Mouse (Mus musculus): Measurements from ENCODE around the gene Hopx.
"Not testable (repeated sequence)": the region's sequence is repeated elsewhere in the genome, so short reads cannot be mapped to it uniquely, and the experiment has no call there.

The Hopx gene

GRCm38 (mm10) chr5:77102522-77103365 is 12.2 kb downstream of the Hopx start:
- DNase-seq (ENCODE audit: extremely low read depth, low read depth, low spot score): no peak

GRCm38 (mm10) chr5:77100691-77101090 is 14.2 kb downstream of the Hopx start:
- DNase-seq (ENCODE audit: extremely low read depth, low read depth, low spot score): no peak

- DNase-seq (ENCODE audit: extremely low read depth, low read depth, low spot score): no peak
These were observed 14.9 kb downstream of the Hopx start for GRCm38 (mm10) chr5:77099997-77100380.

- no peak for DNase-seq (ENCODE audit: extremely low read depth, low read depth, low spot score)
These were observed 15.5 kb downstream of the Hopx start for GRCm38 (mm10) chr5:77099317-77099996.

GRCm38 (mm10) chr5:77098874-77099273 is 16.0 kb downstream of the Hopx start:
- DNase-seq (ENCODE audit: extremely low read depth, low read depth, low spot score): no peak

DNA sequence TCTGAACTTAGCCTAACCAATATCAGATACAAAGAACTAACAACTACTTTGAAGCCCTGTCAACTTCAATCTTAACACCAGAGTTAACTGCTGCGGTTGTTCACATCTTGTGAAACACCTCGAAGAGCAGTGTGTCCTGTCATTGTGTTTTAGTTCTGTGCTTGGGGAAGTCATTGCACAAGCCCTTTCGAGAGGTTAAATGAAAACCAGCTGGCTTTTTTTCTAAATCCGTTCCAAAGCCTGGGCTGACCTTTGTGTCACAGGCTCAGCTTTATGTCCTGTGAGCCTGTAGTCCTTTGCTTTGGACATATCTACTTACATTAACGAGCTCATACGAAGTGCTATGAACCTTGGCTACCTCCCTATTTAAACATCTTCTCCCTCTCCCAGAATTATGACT is 17.2 kb downstream of the Hopx start:
- DNase-seq (ENCODE audit: extremely low read depth, low read depth, low spot score): no peak

DNA sequence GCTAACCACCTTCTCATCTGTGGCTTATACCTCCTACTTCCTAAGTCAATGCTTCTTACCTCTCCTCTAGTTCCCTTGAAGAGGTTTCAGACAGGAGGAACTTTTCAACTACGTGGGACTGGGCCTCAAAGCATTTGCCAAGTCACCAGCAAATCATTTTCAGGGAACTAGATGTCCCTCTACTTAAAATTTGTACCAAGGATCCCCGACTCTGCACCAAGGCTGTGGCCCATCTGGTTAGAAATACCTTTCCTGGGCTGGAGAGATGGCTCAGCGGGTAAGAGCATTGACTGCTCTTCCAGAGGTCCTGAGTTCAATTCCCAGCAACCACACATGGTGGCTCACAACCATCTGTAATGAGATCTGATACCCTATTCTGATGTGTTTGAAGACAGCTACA is 18.7 kb downstream of the Hopx start:
- not testable (repeated sequence) for DNase-seq (ENCODE audit: extremely low read depth, low read depth, low spot score)

DNA sequence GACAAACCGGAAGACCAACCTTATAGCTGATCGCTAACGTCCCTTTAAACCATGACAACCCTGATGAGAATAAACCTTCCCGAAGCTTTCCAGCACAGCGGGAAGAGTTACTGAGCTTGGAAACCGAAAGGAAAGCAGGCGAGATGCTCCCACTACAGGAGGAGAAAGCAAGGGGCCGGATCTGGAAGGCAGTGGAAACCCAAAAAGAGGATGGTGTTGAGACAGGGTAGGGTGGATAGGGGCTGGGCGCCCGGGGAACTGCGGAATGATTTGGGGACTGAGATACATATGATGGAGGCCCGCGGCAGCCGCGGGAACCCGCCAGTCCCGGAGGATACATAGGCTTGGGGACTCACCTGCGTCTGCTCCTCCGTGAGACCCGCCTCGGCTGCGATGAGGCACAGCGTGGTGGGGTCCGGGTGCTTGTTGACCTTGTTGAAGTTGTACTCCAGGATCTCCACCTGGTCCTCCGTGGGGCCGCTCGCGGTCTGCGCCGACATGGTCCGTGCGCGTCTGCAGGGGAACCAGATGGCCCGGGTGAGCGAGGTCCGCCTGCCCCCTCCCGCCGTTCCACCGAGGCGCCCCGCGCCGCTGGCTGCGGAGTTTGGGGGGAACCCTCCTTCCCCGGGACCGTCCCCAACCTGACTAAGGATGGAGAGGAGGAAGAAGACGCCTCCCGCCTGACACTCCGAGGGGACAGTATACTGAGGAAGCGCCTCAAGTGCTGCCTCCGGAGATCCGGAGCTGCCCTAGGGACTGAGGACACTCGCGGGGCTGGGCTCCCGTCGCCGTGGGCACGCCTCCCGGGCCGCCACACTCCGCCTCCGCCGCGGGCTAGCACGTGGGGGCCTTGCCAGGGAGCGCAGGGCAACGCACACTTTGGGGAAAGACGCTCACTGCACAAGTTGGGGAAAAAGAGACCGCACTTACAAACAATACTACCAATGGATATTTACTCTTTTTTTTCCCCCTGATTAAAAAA is 20.1 kb downstream of the Hopx start:
- no peak for DNase-seq (ENCODE audit: extremely low read depth, low read depth, low spot score)

- DNase-seq (ENCODE audit: extremely low read depth, low read depth, low spot score): no peak
These were observed 21.0 kb downstream of the Hopx start for GRCm38 (mm10) chr5:77093961-77094360.

DNA sequence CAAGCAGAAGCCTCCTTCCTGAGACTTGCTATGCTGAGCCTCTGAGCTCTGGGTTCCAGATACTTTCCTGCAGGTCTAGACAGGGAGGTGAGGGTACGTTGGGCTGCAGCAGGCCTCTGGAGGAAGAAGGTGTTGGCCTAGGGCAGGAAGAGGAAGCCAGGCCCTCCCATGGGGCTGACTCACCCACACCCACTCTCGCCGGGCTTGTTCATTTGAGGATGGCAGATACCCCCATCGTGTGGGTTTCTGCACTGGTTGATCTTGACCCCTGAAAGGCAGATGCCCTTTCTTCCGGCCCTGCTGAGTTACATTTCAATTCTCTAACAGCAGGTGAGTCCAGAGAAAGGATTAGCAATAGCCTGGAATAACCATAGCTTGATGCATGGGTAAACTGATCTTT is 22.4 kb downstream of the Hopx start:
- no peak for DNase-seq (ENCODE audit: extremely low read depth, low read depth, low spot score)

DNA sequence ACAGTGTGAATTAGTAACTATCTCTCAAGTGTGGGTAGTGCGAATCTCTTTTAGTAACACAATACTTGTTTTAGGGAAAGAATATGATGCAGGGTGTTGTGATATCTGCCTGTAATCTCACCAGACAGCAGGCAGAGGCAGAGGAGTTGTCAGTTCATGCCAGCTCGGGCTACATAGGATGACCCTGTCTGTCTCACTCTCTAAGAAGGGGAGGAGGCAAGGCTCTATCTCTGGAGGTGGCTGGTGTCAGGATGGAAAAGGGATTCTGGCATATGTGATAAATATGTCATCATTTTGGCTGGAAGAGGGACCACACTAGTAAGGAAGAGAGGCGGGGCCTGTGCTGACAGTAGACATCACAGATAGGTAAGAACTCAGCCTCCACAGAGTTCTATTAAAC is 23.0 kb downstream of the Hopx start:
- DNase-seq (ENCODE audit: extremely low read depth, low read depth, low spot score): no peak

DNA sequence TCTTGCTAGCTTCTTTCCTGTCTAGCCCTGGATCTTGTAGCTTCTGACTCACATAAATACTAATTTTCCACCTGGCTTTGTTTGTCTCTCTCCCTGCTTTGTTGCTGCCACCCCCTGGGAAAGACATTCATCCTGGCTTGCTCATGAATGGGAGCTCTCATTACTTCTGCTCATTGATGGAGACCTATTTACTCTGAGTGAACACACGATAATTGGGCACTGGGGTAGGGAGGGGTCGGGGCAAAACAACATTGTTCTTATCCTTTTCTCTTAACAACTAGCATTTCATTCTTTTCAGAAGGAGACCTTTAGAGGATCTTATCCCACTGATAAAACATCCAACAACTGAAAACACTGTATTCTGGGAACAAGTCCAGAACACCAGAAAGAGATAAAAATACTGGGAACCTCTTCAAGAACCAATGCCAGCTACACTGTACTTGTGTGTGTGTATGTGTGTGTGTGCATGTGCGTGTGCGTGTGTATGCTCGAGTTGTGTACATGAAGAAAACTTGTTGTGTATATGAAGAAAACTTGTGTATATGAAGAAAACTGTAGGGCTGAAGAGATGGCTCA is 24.3 kb downstream of the Hopx start:
- DNase-seq (ENCODE audit: extremely low read depth, low read depth, low spot score): no peak

- DNase-seq (ENCODE audit: extremely low read depth, low read depth, low spot score): no peak
These were observed 25.0 kb downstream of the Hopx start for GRCm38 (mm10) chr5:77089901-77090300.

- DNase-seq (ENCODE audit: extremely low read depth, low read depth, low spot score): no peak
These were observed 25.6 kb downstream of the Hopx start for GRCm38 (mm10) chr5:77089294-77089693.

DNA sequence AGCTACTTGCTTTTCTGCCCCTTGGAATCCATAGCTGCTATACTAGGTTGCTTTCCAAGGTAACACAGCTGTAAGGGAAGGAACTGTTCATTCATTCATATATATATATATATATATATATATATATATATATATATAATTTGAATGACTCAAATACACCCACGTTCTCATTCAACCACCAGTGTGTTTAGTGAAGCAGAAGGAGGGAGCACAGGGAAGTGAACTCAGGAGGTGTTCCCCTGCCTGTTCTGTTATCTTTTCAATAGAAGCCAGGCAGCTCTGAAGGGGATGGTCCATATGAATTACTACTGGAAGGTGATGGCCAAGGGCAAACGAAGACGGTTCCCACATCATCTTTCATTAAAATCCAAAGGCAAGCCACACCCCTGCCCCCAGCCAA is 27.8 kb downstream of the Hopx start:
- DNase-seq (ENCODE audit: extremely low read depth, low read depth, low spot score): no peak

- DNase-seq (ENCODE audit: extremely low read depth, low read depth, low spot score): no peak
These were observed 28.4 kb downstream of the Hopx start for GRCm38 (mm10) chr5:77086541-77086940.

DNA sequence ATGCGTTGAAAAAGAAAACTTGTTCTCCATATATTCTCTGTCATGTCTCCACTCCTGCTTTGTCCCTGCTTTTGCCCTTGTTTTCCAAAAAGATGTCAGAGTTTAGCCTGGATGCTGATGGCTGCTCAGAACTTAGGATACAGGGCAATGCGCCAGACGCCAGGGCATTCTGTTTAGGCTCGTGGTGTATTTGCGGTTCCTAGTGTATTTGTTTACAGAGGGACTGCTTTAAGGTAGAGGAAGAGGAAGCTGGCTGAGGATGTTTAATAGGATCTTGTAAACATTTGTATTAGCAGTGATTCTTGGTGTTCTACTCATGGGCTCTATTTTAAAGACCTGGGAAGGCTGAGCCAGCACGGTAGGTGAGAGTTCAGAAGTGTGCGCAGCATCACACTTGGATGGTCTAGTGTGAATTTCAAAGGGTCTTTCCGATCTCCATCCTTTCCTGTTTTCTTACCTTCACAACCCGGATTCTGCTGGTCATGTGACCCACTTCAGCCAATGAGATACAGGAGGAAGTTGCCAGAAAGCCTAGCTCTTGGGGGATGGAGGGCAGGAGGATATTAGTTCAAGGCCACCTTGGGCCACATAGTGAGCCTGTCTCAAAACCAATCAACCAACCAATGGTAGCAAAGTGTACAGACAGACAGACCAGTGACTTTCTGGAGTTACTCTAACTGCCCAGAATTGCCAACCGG is 29.0 kb downstream of the Hopx start:
- no peak for DNase-seq (ENCODE audit: extremely low read depth, low read depth, low spot score)

DNA sequence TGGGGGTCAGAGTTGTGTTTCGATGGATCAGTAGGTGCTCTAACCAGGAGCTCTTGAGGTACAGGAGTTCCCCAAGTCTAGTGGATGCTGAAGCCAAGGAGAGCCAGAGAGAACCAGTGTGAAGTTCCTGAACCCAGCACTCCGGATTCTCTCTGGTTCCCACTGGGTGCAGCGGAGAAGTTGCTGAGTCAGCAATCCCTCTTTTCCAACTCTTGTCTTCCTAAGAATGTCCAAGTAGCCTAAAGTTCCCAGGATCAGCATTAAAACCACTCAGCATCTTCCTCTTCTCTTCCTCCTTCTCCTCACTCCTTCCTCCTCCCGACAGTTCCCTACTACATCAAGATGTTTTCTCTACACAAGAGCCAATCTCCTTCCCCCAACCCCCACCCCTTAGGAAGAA is 30.5 kb downstream of the Hopx start:
- no peak for DNase-seq (ENCODE audit: extremely low read depth, low read depth, low spot score)

DNA sequence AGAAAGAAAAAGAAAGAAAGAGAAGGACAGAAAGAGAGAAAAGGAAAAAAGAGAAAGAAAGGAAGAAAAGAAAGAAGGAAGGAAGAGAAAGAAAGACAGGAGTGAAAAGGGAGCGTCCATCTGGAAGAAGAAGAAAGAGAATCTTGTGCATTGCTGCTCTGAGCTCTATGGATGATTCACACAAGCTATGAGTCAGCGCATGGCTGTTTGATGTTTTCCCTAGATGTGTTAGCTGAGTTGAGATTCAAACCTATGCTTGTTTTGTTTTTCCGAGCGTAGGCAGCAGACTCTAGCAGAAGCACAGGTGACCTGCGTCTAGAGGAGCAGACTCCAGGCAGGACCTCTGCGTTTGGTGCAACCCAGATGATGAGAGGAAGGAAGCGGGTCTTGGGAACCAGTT is 32.2 kb downstream of the Hopx start:
- DNase-seq (ENCODE audit: extremely low read depth, low read depth, low spot score): no peak

DNA sequence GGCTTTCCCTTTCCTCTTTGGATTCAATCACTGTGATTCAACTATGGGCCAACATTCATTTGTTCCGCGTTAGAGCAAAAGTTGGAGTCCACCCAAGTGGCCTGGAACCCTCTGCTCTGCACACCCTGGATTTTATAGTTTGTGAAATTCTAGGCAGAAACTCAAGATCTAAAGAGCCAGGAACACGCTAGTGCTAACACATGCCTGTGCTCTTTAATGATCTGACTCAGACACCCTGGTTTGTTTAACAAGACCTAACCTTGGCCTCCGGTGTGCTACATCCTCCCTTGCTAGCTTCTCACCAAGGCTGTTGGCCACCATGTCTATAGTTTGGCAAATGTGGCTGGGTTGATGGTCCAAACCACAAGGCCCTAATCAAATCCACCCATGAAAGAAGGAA is 34.2 kb downstream of the Hopx start:
- DNase-seq (ENCODE audit: extremely low read depth, low read depth, low spot score): no peak
